ENCODE assay signal across 8 mouse cellular contexts in genomic region chr17:42943272-42943696, GRCm38 (mm10).
DNase-seq lines count a peak whose midpoint lies in the region; ATAC-seq lines count a peak whose summit lies in the region.

No protein-coding gene starts in this region.

- ATAC-seq in embryonic facial prominence, embryonic 11.5 days (replicated peaks; ENCODE audit: insufficient number of reproducible peaks, low FRiP score, low TSS enrichment, low read depth) = no peak
- ATAC-seq in limb, embryonic 11.5 days (ENCODE audit: insufficient number of reproducible peaks, low FRiP score, low TSS enrichment, low read depth) = 0 out of 2 replicates have a peak, but pooled peaks have one; percentile 62
- peak; percentile 64 for ATAC-seq in midbrain, embryonic 13.5 days

- H3K27me3 ChIP-seq in embryonic facial prominence, embryonic 11.5 days (ENCODE audit: control insufficient read depth, insufficient read depth, low read length) = no peaks in the 10 kb centered on the region
- H3K27me3 ChIP-seq in limb, embryonic 11.5 days (ENCODE audit: control insufficient read depth, insufficient read depth, low read length) = no peaks in the 10 kb centered on the region
- H3K27me3 ChIP-seq in midbrain, embryonic 13.5 days = no peaks in the 10 kb centered on the region

- H3K4me1 ChIP-seq in embryonic facial prominence, embryonic 11.5 days (ENCODE audit: control insufficient read depth, insufficient read depth, low read length) = no peaks in the 10 kb centered on the region
- H3K4me1 ChIP-seq in limb, embryonic 11.5 days (ENCODE audit: control insufficient read depth, insufficient read depth, low read length) = no peaks in the 10 kb centered on the region
- no peaks in the 10 kb centered on the region for H3K4me1 ChIP-seq in midbrain, embryonic 13.5 days (replicated peaks)

- WGBS in embryonic facial prominence, embryonic 11.5 days = 11% methylated on average over 9 of the region's 9 CpGs
- 8% methylated on average over 9 of the region's 9 CpGs for WGBS in limb, embryonic 11.5 days
- WGBS in midbrain, embryonic 13.5 days = 13% methylated on average over 9 of the region's 9 CpGs

- peak; percentile 34 to 48 for DNase-seq in urinary bladder, postnatal 36 days (ENCODE audit: low spot score in 2 of 2)
- DNase-seq in urinary bladder, postnatal 4 days (ENCODE audit: low spot score in 2 of 2) = no peak
- peak; percentile 88 for DNase-seq in embryonic facial prominence, embryonic 11.5 days (ENCODE audit: low spot score)
- peak; percentile 84 for DNase-seq in heart, adult 8-10 months (ENCODE audit: low spot score)
- DNase-seq in kidney, adult 8-10 months = peak; percentile 71 to 81
- peak; percentile 61 for DNase-seq in limb, embryonic 11.5 days (ENCODE audit: low spot score)
- peak; percentile 87 for DNase-seq in skeletal muscle tissue, adult 2 months (ENCODE audit: low read depth, low spot score)

- H3K27ac ChIP-seq in embryonic facial prominence, embryonic 11.5 days (replicated peaks; ENCODE audit: low read depth, low read length) = no peak overlapping the region
- no peak overlapping the region for H3K27ac ChIP-seq in limb, embryonic 11.5 days (replicated peaks; ENCODE audit: low read depth, low read length)
- H3K27ac ChIP-seq in midbrain, embryonic 13.5 days = no peak overlapping the region

- no peak overlapping the region for H3K9ac ChIP-seq in embryonic facial prominence, embryonic 11.5 days (replicated peaks; ENCODE audit: low read length)
- no peak overlapping the region for H3K9ac ChIP-seq in limb, embryonic 11.5 days (ENCODE audit: low read length)
- no peak overlapping the region for H3K9ac ChIP-seq in midbrain, embryonic 13.5 days (replicated peaks)

- no peak overlapping the region for H3K4me3 ChIP-seq in embryonic facial prominence, embryonic 11.5 days (ENCODE audit: low read depth, low read length)
- no peak overlapping the region for H3K4me3 ChIP-seq in limb, embryonic 11.5 days (ENCODE audit: low read depth, low read length)
- H3K4me3 ChIP-seq in midbrain, embryonic 13.5 days (replicated peaks) = no peak overlapping the region

- H3K36me3 ChIP-seq in embryonic facial prominence, embryonic 11.5 days (replicated peaks; ENCODE audit: control insufficient read depth, insufficient read depth, low read depth, low read length) = no peaks in the 10 kb centered on the region
- no peaks in the 10 kb centered on the region for H3K36me3 ChIP-seq in limb, embryonic 11.5 days (ENCODE audit: control insufficient read depth, insufficient read depth, low read length)
- H3K36me3 ChIP-seq in midbrain, embryonic 13.5 days = no peaks in the 10 kb centered on the region

- no peaks in the 10 kb centered on the region for H3K9me3 ChIP-seq in embryonic facial prominence, embryonic 11.5 days (replicated peaks; ENCODE audit: control insufficient read depth, low read length)
- H3K9me3 ChIP-seq in limb, embryonic 11.5 days (ENCODE audit: control insufficient read depth, low read length) = no peaks in the 10 kb centered on the region
- no peaks in the 10 kb centered on the region for H3K9me3 ChIP-seq in midbrain, embryonic 13.5 days

- no peak overlapping the region for H3K4me2 ChIP-seq in embryonic facial prominence, embryonic 11.5 days (ENCODE audit: low read depth, low read length)
- no peak overlapping the region for H3K4me2 ChIP-seq in limb, embryonic 11.5 days (ENCODE audit: low read depth, severe bottlenecking)
- peak overlapping the region; percentile 23; the same call in 1 of the 2 replicates for H3K4me2 ChIP-seq in midbrain, embryonic 13.5 days (replicated peaks)

Comparison
In these comparisons a context has a peak if more than half of its experiments do, and no peak if none do; other contexts are left out.
1. DNase-seq: peak in urinary bladder, postnatal 36 days (2 of 2), embryonic facial prominence, embryonic 11.5 days (single experiment), heart, adult 8-10 months (single experiment), kidney, adult 8-10 months (2 of 2), limb, embryonic 11.5 days (single experiment) and skeletal muscle tissue, adult 2 months (single experiment); none in urinary bladder, postnatal 4 days (0 of 2).